Mouse (Mus musculus) brain, embryonic 18.5 days (tissue): ENCODE results near the gene Gdpd1.
"Not testable (repeated sequence)": the region's sequence is repeated elsewhere in the genome, so short reads cannot be mapped to it uniquely, and the experiment has no call there.

Source experiments
- DNase-seq: peaks from one replicate; pipeline ENCODE4 v3.0.0-alpha.2; 2012; ENCODE audit warnings: low read depth, low spot score

The Gdpd1 gene

DNA sequence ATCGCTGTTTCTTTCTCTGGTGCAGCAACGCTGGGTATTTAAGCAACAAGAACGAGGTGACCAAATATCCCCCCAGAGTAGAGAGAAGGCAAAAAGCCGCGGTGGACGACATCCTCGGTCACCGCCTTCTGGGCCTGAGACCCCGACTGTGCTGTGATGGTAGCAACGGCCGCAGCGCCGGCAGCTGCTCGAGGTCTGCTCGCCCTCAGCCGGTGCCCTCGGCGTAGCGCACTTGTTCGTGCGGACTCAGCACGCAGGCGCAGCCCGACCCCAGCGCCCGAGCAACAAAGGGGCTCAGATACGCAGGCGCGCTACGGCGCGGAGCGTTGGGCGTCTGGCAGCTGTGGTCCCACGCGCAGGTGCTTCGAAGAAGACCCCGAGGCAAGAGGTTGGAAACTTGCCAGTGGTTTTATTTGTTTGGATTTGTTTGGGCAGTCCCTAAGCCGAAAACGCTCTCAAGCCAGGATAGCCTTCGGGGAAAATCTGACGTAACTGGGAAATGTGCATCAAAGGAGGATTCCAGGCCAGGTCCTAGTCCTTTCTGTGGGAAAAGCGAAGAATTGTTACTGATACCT, at the start of gene Gdpd1:
TSS of gene Gdpd1 (minus strand) at position 197 of the 575 bp plus-strand sequence.
- DNase-seq: peak; percentile 87

DNA sequence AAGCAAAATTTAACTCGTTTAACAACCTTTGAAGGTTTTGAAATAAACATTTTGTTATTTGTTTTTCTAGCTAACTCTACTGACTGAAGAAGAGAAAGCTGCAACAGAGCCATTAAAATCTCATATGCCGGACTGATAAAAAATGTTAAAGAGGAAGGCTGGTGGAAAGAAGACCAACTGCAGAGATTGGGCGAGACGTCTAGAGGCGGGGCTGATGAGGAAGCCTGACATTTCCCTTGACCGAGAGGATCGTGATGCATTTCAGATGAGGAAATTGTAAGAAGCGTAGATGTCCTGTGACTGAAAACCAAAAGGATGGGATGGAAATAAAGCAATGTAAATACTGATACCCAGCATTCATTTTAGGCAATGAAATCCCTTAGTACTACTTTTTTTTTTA, 48.0 kb upstream of the Gdpd1 start:
- no peak for DNase-seq

DNA sequence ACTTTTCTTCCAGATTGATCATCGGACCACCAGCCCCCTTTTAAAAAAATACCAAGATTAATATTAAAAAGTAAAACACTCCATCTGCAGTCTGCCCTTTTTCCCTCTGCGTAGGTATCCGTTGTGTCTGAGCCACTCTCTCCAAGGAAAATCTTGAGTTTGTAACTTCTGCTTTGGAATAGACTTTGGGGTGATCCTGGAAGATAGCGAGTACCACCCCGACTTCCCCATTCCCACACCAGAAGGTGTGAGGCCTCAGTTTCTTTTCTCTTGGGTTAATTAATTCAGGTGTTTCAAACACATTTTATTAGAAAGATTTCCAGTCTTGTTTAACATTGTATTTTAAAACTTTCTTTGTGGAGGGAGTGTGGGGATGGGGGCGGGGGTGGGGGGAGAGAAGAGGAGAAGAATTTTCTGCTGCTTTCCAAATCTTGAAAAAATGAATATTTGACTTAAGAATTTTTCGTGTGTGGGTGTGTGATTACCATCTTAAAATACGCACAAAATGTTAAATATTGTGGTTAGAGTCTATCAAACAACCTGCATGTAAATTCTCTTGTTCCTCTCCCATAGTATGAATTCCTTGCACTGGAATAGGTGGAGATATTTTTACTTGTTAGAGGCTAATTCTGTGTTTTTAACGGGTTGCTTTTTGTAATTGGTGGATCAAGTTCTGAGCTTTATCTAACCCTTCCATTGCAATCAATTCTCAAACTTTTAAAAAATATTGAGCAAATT, 36.5 kb upstream of the Gdpd1 start:
- DNase-seq: no peak

GRCm38 (mm10) chr11:87109519-87110171, 35.8 kb upstream of the Gdpd1 start:
- no peak for DNase-seq

GRCm38 (mm10) chr11:87108755-87109518, 35.1 kb upstream of the Gdpd1 start, which contains the start of gene Ska2:
Gene Ska2, plus strand, starts transcription at chr11:87109234.
- DNase-seq: peak; percentile 100

GRCm38 (mm10) chr11:87108409-87108754, 34.5 kb upstream of the Gdpd1 start, which contains the start of gene Prr11:
Gene Prr11, minus strand, starts transcription at chr11:87108708.
- no peak for DNase-seq

GRCm38 (mm10) chr11:87087142-87087541, 13.3 kb upstream of the Gdpd1 start:
- DNase-seq: no peak

DNA sequence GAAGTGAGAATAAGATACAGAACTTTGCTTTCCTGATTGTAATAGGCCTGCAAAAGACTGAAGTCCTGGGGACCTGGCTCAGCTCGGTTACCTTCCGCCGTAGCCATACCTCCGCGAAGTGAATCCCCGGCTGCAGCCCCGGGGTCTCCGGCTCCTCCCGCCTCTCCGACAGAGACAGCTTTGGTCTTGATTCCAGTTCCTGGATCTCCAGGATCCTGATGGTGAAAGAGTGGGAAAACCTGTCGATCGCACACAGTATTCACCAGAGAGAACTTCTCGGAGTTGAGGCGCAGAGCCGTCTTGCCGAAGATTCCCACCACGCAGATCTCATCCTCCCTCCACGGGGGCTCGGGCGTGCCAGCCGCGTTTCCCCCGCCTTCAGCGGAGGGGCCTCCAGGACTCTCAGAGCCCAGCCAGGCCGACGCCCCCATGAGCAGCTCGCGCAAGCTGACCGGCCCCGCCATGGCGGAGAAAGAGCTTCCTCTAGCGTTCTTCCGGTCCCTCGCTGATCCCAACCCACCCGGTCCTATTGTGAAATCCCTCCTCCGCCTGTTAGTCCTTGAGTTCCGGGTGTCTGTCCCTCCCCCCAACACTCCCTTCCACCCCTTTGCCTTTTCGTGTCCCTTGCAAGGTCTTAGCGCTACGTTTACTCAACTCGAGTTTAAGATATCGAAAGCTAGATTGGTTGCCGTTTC, 12.6 kb upstream of the Gdpd1 start, which contains the start of gene Smg8:
TSS of gene Smg8 (minus strand) at position 485 of the 695 bp plus-strand sequence.
- peak; percentile 78 for DNase-seq

- no peak for DNase-seq
These were observed 11.6 kb upstream of the Gdpd1 start for GRCm38 (mm10) chr11:87085461-87085860.

- DNase-seq: no peak
These were observed 9.8 kb upstream of the Gdpd1 start for GRCm38 (mm10) chr11:87083712-87084111.

DNA sequence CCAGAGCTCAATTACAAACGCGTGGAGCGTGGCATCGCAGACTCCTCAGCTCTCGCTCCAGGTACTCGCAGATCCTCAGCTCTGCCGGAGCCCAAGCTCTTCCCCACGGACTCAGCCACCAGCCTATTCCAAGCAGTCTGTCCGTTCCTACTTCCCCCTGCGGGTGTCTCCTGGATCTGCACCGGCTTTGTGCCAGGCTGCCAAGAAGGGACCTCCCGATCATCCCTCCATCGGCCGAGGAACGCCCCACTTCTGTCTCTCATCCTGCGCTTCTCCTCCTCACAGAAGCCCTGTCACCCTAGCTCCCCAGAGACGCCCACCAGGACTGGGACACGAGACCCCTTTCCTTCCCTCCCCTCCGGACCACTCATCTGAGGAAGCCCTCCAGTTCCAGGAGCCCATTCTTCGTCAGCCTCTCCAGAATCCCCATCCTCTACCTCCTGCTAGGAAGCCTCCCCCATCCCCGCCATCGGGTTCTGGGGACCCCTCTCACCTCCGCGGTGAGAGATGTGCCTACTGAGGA, 458 bp downstream of the Gdpd1 start:
- peak; percentile 42 for DNase-seq

DNA sequence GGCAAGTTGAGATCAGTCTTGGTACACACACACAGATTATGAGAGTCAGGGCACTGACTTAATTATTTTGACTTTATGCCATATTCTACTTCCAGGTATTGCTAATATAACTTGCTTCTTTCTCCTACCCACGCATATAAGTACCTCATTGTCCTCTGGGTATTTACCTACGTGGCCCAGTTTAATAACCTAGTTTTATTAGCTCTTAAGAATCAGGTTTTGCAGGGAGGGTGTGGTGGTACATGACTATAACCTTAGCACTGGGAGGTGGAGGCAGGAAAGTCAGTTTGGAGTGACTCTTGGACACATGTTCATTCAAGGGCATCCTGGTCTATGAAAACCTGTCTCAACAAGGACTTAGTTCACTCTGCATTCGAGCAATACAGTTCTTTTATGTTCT, 11.8 kb downstream of the Gdpd1 start:
- DNase-seq: no peak

DNA sequence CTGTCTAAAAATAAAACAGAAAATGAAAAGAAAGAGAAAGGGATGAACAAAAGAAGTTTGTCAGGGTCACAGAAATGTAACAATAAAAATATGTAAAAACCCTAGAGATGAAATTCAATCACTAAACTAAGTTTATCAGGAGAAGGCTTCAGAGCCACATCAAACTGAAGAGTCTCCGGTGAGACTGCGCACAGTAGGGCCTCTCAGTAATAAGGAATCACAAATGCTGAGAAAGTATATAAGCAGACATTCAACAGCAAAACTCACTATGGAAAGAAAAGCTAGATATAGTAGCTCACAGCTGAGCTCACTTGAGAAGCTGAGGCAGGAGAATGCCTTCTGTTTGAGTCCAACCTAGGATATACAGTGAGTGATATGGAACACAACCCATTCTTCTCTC, 13.5 kb downstream of the Gdpd1 start:
- no peak for DNase-seq

- no peak for DNase-seq
These were observed 17.6 kb downstream of the Gdpd1 start for GRCm38 (mm10) chr11:87056286-87056685.

GRCm38 (mm10) chr11:87048900-87049299, 25.0 kb downstream of the Gdpd1 start:
- not testable (repeated sequence) for DNase-seq

GRCm38 (mm10) chr11:87046968-87047367, 26.9 kb downstream of the Gdpd1 start:
- no peak for DNase-seq

DNA sequence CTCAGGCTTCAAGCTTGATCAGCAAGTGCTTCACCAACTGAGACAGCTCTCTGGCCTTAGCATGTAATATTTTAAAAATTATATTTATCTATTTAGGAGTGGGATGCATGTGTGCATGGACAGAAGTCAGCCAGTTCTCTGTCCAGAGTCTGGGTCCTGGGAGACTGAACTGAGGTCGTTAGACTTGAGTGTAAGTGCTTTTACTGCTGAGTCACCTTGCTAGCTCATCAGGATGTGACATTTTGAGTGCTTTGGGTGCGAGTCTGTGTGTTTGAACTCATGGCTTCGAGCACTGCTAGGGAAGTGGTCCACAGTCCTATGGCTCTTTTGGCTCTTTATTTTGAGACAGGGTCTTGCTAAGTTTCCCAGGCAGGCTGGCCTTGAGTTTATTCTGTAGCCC, 30.8 kb downstream of the Gdpd1 start:
- no peak for DNase-seq

DNA sequence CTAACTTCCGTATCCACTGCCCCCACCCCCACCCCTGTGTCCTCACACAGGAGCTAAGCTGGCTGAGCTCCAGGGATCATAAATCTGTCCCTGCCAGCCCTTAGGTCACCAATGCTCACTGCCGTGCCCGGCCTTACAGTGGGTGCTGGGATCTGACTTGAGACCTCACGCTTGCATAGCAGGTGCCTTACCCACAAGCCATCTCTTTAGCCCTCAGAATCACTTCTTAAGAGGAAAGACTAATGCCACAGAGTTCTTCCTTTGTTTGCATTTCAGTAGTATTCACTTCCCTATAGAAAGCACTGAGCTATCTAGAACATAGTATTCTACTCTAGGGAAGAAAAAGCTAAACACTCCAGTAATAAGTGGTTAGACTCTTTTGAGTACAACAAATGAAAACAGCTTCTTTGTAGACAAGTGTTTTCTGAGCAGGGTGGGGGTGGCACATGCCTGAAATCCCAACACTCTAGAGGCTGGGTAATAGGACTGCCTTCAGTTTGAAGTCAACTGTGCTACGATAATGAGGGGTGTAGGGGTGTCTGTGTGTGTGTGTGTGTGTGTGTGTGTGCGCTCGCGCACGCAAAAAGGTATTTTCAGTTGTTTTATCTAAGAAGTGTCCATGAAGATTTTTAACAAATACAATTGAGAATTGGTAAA, 34.4 kb downstream of the Gdpd1 start:
- DNase-seq: no peak

- DNase-seq: no peak
These were observed 37.7 kb downstream of the Gdpd1 start for GRCm38 (mm10) chr11:87036180-87036579.

DNA sequence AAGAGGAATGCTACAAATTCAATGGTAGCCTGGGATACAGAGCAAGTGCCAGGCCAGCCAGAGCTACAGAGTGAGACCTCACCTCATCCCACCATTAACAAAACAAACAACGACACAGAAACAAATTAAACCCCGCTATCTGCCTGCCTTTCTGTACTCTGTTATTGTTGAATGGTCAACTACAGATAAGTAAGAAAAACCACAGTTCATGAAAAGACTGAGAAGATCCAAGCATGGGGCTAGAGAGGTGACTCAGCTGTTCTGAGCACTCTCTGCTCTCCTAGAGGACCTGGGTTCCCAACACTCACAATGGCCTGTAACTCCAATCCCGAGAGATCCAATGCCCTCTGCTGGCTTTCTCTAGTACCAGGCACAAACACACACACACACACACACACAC, 45.6 kb downstream of the Gdpd1 start:
- DNase-seq: no peak
